Mouse (Mus musculus): ENCODE measurements around the gene Surf6. TPM values are rescaled to one million over a fixed set of nuclear protein-coding genes. Genes with fewer than 3 reads are reported as not detected.

Surf6 gene
- polyA plus RNA-seq (2021; fragmentation: Nextera tagmentation): 5.4 and 5.9 TPM in 2 replicates
- long read RNA-seq, experiment 1, partial matches to known transcripts: 1 of 8 reads
- long read RNA-seq, experiment 1, other reads (novel, unspliced or antisense): 2 of 8 reads
- long read RNA-seq, experiment 2, transcript Surf6-201 (5 exons, 2,971 nt): major isoform, 116 of 134 reads
- long read RNA-seq, experiment 2, partial matches to known transcripts: 4 of 134 reads
- long read RNA-seq, experiment 2, other reads (novel, unspliced or antisense): 13 of 134 reads

GRCm38 (mm10) chr2:26902467-26903220 lies at the start of gene Surf6:
Gene Surf6 (minus strand): TSS chr2:26902879.

GRCm38 (mm10) chr2:26933304-26934055 lies 30.8 kb upstream of the Surf6 start, which contains the start of the genes Surf4 and Stkld1:
Gene Surf4 (minus strand): TSS chr2:26933928.
Gene Stkld1 (plus strand): TSS chr2:26934047.

GRCm38 (mm10) chr2:26915927-26916728 lies 13.4 kb upstream of the Surf6 start, which contains the start of the genes Surf2 and Surf1:
Gene Surf2 (plus strand): TSS chr2:26916367.
Gene Surf1 (minus strand): TSS chr2:26916530.

GRCm38 (mm10) chr2:26910124-26910993 lies 7.7 kb upstream of the Surf6 start, which contains the start of the genes Med22 and Rpl7a:
Gene Med22 (minus strand): TSS chr2:26910677.
Gene Rpl7a (plus strand): TSS chr2:26910764.

GRCm38 (mm10) chr2:26864879-26865278 lies 37.8 kb downstream of the Surf6 start, which contains the start of gene Abo:
Gene Abo (minus strand): TSS chr2:26864979.

Other genes starting within 250 kb of the Surf6 start
- gene Lcn4, start 231.6 kb downstream of the Surf6 start, polyA plus RNA-seq (2021; fragmentation: Nextera tagmentation): not detected in 2 replicates
- not detected in 2 replicates for gene Abo, start 37.9 kb downstream of the Surf6 start, polyA plus RNA-seq (2021; fragmentation: Nextera tagmentation)
- gene Med22, start 7.8 kb upstream of the Surf6 start, polyA plus RNA-seq (2021; fragmentation: Nextera tagmentation): 43.0 and 43.9 TPM in 2 replicates
- 298 and 299 TPM in 2 replicates for gene Rpl7a, start 7.9 kb upstream of the Surf6 start, polyA plus RNA-seq (2021; fragmentation: Nextera tagmentation)
- gene Surf2, start 13.5 kb upstream of the Surf6 start, polyA plus RNA-seq (2021; fragmentation: Nextera tagmentation): 30.0 and 31.6 TPM in 2 replicates
- gene Surf1, start 13.7 kb upstream of the Surf6 start, polyA plus RNA-seq (2021; fragmentation: Nextera tagmentation): 150 and 152 TPM in 2 replicates
- 90.1 and 99.9 TPM in 2 replicates for gene Surf4, start 31.0 kb upstream of the Surf6 start, polyA plus RNA-seq (2021; fragmentation: Nextera tagmentation)
- 0.06 and 0.18 TPM in 2 replicates for gene Stkld1, start 31.2 kb upstream of the Surf6 start, polyA plus RNA-seq (2021; fragmentation: Nextera tagmentation)
- gene Rexo4, start 61.5 kb upstream of the Surf6 start, polyA plus RNA-seq (2021; fragmentation: Nextera tagmentation): 33.3 and 35.0 TPM in 2 replicates
- gene Adamts13, start 70.5 kb upstream of the Surf6 start, polyA plus RNA-seq (2021; fragmentation: Nextera tagmentation): 5.7 and 6.0 TPM in 2 replicates
- 51.1 and 52.4 TPM in 2 replicates for gene Cacfd1, start 107.0 kb upstream of the Surf6 start, polyA plus RNA-seq (2021; fragmentation: Nextera tagmentation)
- gene Slc2a6, start 125.1 kb upstream of the Surf6 start, polyA plus RNA-seq (2021; fragmentation: Nextera tagmentation): 31.6 and 33.9 TPM in 2 replicates
- 0.36 and 0.45 TPM in 2 replicates for gene Mymk, start 169.3 kb upstream of the Surf6 start, polyA plus RNA-seq (2021; fragmentation: Nextera tagmentation)
- gene Adamtsl2, start 176.5 kb upstream of the Surf6 start, polyA plus RNA-seq (2021; fragmentation: Nextera tagmentation): 22.4 and 24.9 TPM in 2 replicates
- 113 and 150 TPM in 2 replicates for gene Fam163b, start 239.6 kb upstream of the Surf6 start, polyA plus RNA-seq (2021; fragmentation: Nextera tagmentation)

Data from layer of hippocampus, adult 6 months (tissue).